Mouse (Mus musculus) E14TG2a.4 (cell line): ENCODE results near the gene Adra2c.

Source experiments
- CTCF ChIP-seq: conservative IDR thresholded peaks from 2 replicates; pipeline ENCODE4 v1.5.1; 2014; ENCODE audit warnings: low read length
- NANOG ChIP-seq: IDR thresholded peaks from 2 replicates; pipeline ENCODE4 v1.6.1; 2014; ENCODE audit warnings: borderline replicate concordance, low read length, mixed read lengths
- POU5F1 ChIP-seq: IDR thresholded peaks from 2 replicates; pipeline ENCODE4 v1.6.1; 2014; ENCODE audit warnings: low read length, borderline replicate concordance

- TF ChIP-seq CTCF, result no peak
- no peak for TF ChIP-seq POU5F1
- TF ChIP-seq NANOG, result no peak
These were observed 36.5 kb downstream of the Adra2c start for GRCm38 (mm10) chr5:35314629-35315028.
